Mouse (Mus musculus) right cerebral cortex, adult 18-20 months (tissue): ENCODE results near the gene Gm20498.

ENCODE experiments used
- DNase-seq: peaks from one replicate; pipeline ENCODE4 v3.0.0; 2022; ENCODE audit warnings: mixed read lengths

Gene Gm20498

DNA sequence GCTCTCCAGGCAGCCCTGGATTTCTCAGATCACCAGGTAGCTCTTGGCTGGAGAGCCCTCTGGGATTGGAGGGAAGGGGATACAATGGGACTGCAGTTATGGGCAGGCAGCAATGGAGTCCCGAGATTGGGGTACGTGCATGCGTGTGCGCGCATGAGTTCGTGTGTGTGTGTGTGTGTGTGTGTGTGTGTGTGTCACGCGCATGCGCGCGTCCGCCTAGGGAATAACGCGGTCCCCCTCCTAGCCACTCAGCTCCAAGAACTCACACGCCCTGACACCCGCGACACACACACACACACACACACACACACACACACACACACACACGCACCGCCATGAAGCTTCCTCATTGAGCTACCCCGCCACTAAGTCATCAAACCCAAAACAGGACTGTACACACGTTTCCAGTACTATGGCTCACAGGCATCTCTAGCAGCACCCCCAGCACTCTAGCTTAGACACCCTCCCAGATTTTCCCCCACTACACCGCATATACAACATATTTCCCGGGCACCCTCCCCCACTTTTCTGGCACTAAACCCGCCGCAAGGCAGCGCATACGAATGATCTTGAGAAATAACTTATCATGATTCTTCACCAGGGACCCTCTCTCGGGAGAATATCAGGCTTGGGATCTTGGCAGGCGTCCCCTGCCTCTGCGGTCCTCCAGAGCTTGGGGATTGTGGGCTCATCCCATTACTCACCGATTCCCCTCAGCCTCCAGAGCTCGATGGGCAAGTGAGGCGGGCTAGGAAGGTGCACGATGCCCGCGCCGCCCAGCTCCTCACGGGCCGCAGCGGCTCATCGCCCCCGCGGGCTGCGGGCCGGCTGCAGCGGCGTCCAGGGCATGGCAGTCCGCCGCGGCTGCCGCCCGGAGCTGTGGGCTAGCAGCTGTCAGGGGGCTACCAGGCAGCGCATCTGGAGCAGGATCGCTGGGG lies 200.5 kb downstream of the Gm20498 start:
- peak; percentile 77 for DNase-seq

DNA sequence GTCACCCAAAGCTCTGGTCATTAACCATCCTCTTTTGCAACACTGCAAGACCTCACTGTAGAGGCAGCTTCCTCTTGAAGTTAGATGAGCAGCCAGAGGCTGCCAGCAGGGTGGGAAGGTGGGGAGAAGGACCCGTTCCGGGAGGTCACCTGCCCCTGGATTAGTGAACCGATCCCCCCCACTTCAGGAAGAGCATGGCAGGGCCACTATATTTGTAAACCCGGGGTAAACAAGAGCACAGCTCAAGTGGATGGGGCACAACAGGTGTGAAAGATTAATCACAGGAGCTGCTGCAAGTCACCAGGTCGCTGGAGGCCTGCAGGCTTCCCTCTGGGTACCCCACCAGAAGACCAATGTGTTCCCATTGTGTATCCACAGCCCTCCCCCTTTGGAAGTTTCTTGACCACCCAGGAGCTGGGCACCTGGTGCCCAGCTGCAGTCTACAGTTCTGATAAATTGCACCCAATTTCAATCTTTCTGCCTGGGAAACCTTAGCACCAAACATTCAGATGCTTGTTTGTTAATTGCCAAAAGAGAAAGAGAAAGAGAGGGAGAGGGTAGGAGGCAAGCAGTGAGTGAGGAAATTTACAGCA lies 201.6 kb downstream of the Gm20498 start:
- no peak for DNase-seq

DNA sequence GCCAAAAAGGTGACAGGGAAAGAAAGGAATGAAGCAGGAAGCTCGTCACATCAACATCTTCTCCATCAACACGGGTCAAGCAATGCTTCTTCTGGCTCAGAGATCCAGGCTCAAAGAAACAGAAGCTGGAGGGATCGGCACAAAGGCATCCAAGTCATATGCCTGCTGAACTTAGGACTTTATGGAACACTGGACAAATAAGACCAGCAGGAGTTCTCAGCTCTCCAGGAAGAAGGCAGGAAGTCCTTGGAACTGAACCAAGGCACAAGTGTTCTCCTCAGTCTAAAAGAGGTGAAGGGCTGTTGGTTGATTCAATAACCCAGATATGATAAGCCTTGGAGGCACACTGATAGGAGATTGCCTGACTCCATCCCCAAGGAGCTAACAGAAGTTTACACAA lies 207.7 kb downstream of the Gm20498 start:
- no peak for DNase-seq

DNA sequence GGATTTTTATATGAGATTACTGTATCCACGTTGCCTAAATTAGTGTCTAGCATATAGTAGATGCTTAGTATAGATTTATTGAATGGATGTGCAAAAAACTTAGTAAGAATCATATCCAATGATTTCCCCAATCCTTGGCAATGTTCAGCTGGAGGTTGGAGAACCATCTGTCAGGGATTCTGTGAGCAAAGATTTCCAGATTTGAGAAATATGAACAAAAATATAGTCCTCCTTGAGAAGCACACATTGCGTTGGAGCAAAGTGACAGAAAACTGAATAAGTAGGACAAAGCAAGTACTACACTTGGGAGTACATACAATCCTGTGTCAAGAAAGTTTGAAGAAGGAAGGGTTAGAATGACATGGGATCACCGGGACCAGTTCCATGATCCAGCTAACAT lies 208.6 kb downstream of the Gm20498 start:
- peak; percentile 69 for DNase-seq

DNA sequence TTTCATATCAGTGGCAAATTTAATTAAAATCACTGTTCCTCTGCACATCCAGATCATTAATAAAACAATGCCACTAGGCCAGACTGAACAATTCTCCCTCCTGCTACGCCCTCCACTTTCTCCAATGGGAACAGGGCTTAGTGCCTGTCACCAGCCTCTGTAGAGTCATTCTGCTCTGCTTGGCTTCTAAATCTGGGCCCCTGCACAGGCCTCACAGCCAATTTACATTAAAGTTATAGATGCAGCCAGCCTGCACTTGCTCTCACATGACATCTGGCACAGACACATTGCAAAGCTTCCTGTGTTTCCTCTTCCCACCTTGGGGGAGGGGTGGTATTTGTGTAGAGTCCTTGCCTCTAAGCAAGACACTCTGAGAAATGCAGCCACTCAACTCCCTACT lies 211.7 kb downstream of the Gm20498 start:
- DNase-seq: no peak

DNA sequence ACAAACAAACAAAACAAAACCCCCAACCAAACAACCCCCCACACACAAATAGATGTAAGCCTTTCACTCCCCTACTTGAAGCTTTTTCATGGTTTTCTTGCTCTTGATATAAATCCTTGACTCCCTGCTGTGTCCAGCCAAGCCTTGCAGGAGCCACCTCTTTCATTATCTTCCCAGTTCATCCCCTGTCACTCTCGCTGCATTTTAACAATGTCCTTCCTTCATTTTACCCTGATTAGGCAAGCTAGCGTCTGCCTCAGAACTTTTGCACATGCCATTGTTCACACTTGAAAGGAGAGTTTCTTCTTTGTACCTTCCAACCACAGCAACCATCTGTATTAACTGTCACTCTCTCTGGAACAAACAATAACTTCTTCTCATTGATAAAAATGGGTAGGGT lies 214.9 kb downstream of the Gm20498 start:
- no peak for DNase-seq

DNA sequence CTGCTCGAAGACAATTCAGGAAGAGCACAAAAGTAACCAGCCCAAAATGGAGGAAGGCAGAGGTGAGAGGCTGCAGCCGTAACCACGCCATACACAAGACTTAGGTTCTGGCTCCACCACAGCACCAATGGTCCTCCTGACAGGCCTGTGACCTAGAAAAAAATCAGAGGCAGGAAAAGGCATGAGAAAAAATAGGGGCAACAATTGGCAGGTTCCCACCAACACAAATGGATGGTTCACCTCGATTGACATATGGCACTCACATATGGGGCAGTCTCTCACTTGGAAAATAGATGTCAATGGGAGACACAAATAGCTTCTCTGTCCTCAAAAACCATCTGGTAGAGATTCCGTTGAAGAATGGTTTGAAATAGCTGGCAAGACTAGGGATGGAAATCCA lies 216.8 kb downstream of the Gm20498 start:
- peak; percentile 48 for DNase-seq
